Mouse (Mus musculus) heart, embryonic 11.5 days (tissue): ENCODE measurements around the gene Guf1. TPM values are rescaled to one million over a fixed set of nuclear protein-coding genes. Genes with fewer than 3 reads are reported as not detected.

Experiments used
- ATAC-seq: fragments of 200-750 bp; cut with Nextera tagmentation; replicated peaks from 2 replicates; pipeline ENCODE4 v1.8.0; 2017; ENCODE audit warnings: moderate library complexity; ENCODE audit not compliant: insufficient number of reproducible peaks, low FRiP score, low TSS enrichment
- H3K27ac ChIP-seq: fragments of 300-500 bp; sonication (generic); 2 replicates; pipeline ENCODE4 v1.5.1; 2014; ENCODE audit warnings: mild to moderate bottlenecking, low read depth, low read length
- H3K27me3 ChIP-seq: fragments of 300-500 bp; sonication (generic); 2 replicates; pipeline ENCODE4 v1.6.1; 2014; ENCODE audit warnings: mild to moderate bottlenecking, low read length, mixed read lengths; ENCODE audit not compliant: control insufficient read depth, insufficient read depth
- H3K36me3 ChIP-seq: fragments of 300-500 bp; sonication (generic); 2 replicates; pipeline ENCODE4 v1.6.1; 2014; ENCODE audit warnings: mild to moderate bottlenecking, low read length, moderate library complexity, mixed read lengths; ENCODE audit not compliant: control insufficient read depth, insufficient read depth
- H3K4me1 ChIP-seq: fragments of 300-500 bp; sonication (generic); 2 replicates; pipeline ENCODE4 v1.6.1; 2014; ENCODE audit warnings: low read length; ENCODE audit not compliant: control insufficient read depth, insufficient read depth
- H3K4me2 ChIP-seq: fragments of 300-500 bp; sonication (generic); 2 replicates; pipeline ENCODE4 v1.6.1; 2014; ENCODE audit warnings: mild to moderate bottlenecking, moderate library complexity
- H3K4me3 ChIP-seq: fragments of 300-500 bp; sonication (generic); 2 replicates; pipeline ENCODE4 v1.5.1; 2014; ENCODE audit warnings: low read depth, low read length
- H3K9ac ChIP-seq: fragments of 300-500 bp; sonication (generic); 2 replicates; pipeline ENCODE4 v1.6.1; 2014; ENCODE audit warnings: mild to moderate bottlenecking, low read depth, low read length, moderate library complexity
- H3K9me3 ChIP-seq: fragments of 300-500 bp; sonication (generic); replicated peaks from 2 replicates; pipeline ENCODE4 v1.6.1; 2016; ENCODE audit warnings: low read length; ENCODE audit not compliant: control insufficient read depth
- WGBS: fragments of 180-500 bp; shearing (Covaris S2); extraction: QIAGEN DNeasy Blood & Tissue Kit; methylation state at CpG from one replicate; pipeline ENCODE4 v1.1.7; 2014; ENCODE audit not compliant: insufficient replicate concordance; 5-methylcytosine and 5-hydroxymethylcytosine counted together
- polyA plus RNA-seq: library from polyadenylated mRNA; unstranded; fragments of >200 nt; fragmentation: Nextera tagmentation; extraction: Ambion mirVana; gene quantifications from 2 replicates; pipeline ENCODE4 v1.2.1, GENCODE M21; 2014

The Guf1 gene
- polyA plus RNA-seq = 31.3 and 32.7 TPM in 2 replicates

DNA sequence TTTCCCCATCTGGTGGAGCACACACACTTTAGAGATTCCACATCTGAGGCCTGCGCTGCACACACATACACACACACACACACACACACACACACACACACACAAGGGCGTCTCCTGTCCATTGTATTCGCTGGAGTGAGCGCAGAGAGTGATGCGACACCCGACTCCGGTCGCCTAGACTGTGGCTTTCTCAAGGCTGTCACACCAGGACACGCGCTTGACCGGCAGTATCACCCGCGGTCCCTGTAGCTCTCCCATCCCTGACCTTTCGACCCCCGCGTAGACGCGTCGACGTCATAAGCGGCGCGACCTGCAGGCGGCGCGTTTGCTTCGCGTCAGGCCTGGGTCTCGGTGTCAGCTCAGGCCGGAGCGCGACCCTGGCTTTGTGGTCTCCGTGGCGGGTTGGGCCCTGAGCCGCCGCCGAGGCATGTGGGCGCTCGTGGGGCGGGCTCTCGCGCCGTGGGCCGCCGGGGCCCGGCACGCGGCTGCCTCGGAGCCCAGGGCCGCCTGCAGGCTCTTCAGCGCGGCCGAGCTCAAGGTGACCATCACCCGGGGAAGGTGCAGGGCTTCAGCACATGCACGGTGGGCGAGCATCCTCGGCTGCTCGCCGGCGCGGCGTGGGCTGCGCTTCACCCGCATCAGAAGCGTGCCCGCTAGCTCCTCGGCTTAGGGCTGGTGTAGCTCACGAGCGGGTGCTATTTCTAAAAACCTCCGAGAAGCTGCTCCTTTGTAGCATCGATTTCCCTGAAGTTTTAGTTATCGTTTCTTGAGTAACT, at the start of gene Guf1:
TSS of gene Guf1 (plus strand) at position 296 of the 776 bp plus-strand sequence.
- WGBS = under 1% methylated on average over 70 of the region's 72 CpGs
- Histone ChIP-seq H3K4me1 (0 out of 2 replicates have a peak, but pooled peaks cover 2% of the 10 kb centered on the region), H3K4me3 (peak within 1 kb of the TSS; percentile 73), H3K9me3 (no peaks in the 10 kb centered on the region), H3K9ac (peak within 1 kb of the TSS; percentile 85), H3K36me3 (no peaks in the 10 kb centered on the region), H3K4me2 (peak within 1 kb of the TSS; percentile 72), H3K27ac (peak within 1 kb of the TSS; percentile 67), H3K27me3 (no peaks in the 10 kb centered on the region)
- ATAC-seq = peak; percentile 88

DNA sequence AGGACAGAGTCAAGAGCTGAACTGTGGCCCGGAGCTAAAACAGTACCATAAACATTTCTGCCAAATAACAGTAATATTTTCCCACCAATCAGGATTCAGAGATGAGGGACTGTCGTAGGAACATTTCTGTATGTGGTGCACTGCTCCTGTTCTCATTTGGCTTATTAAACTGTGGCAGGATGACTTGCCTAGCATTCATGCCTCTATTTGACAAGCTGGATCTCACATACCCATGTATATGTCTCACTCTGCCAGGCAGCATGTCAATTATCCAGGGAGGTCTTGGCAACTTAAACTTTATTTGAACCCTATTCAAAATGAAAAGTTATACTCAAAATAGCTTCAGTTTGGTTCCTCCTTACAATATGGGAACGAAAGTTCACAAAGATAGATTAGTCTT, 49.7 kb upstream of the Guf1 start:
- Histone ChIP-seq H3K4me1 (no peaks in the 10 kb centered on the region), H3K27me3 (no peaks in the 10 kb centered on the region), H3K9me3 (no peaks in the 10 kb centered on the region), H3K4me2 (no peak overlapping the region), H3K36me3 (no peaks in the 10 kb centered on the region), H3K9ac (no peak overlapping the region), H3K27ac (no peak overlapping the region), H3K4me3 (no peak overlapping the region)
- ATAC-seq = no peak
- WGBS = 72% methylated on average over 3 of the region's 3 CpGs

DNA sequence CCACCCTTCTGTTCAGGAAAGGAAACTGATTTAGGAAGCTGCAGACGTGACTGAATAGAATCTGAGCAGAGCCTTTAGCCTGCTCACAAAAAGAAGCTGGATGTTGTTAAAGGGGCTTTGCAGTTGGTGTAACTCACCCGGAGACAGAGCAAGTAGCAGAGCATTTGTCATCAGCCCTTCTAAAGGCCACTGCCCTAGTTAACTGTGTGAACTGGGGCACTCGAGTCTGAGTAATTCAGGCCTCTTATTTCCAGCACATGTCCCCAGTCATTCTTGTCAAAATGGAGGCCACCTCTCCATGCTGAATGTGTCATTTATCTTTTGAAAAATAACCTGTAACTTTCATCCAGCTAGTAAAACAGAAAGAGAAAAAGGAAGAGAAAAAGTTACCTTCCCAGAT, 45.1 kb upstream of the Guf1 start:
- Histone ChIP-seq H3K27me3 (no peaks in the 10 kb centered on the region), H3K4me2 (no peak overlapping the region), H3K27ac (no peak overlapping the region), H3K9me3 (no peaks in the 10 kb centered on the region), H3K9ac (no peak overlapping the region), H3K4me3 (no peak overlapping the region), H3K4me1 (no peaks in the 10 kb centered on the region), H3K36me3 (no peaks in the 10 kb centered on the region)
- no peak for ATAC-seq
- WGBS = 63% methylated on average over 3 of the region's 3 CpGs

GRCm38 (mm10) chr5:69512203-69512602, 44.5 kb upstream of the Guf1 start:
- Histone ChIP-seq H3K4me3 (no peak overlapping the region), H3K9ac (no peak overlapping the region), H3K36me3 (no peaks in the 10 kb centered on the region), H3K4me1 (no peaks in the 10 kb centered on the region), H3K27me3 (no peaks in the 10 kb centered on the region), H3K27ac (no peak overlapping the region), H3K4me2 (no peak overlapping the region), H3K9me3 (no peaks in the 10 kb centered on the region)
- 66% methylated on average over 4 of the region's 4 CpGs for WGBS
- no peak for ATAC-seq

DNA sequence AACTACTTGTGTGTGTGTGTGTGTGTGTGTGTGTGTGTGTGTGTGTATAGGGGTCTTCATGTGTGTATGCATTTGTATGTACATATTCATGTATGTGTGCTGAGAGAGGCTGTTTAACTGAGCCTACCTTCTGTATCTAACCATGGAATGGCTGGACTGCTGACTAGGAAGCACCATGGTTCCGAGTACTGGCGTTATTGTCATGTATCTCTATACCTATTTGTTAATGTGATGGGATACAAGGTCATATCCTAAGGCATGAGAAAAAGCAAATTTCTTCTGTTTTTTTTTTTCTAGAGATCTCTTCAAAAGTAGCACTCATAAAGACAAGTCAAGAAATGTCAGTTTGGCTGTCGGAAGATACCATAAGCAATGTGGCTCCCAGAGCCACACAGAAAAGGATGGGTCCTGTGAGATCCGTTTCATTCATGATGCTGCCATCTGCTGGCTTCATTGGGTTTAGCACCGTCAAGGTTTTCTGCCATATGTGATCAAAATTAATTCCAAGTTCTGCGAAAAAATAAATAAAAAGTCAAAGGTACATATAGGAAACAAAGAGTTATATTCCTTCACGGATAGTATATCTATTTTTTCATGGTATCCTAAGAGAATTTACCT, 36.0 kb upstream of the Guf1 start:
- H3K4me2 ChIP-seq = no peak overlapping the region
- no peak for ATAC-seq
- H3K27ac ChIP-seq = no peak overlapping the region
- H3K27me3 ChIP-seq = no peaks in the 10 kb centered on the region
- H3K4me1 ChIP-seq = no peaks in the 10 kb centered on the region
- no peaks in the 10 kb centered on the region for H3K36me3 ChIP-seq
- 34% methylated on average over 7 of the region's 7 CpGs for WGBS
- H3K4me3 ChIP-seq = no peak overlapping the region
- no peak overlapping the region for H3K9ac ChIP-seq
- H3K9me3 ChIP-seq = no peaks in the 10 kb centered on the region

GRCm38 (mm10) chr5:69522064-69522463, 34.7 kb upstream of the Guf1 start:
- Histone ChIP-seq H3K9me3 (no peaks in the 10 kb centered on the region), H3K4me1 (no peaks in the 10 kb centered on the region)
- 64% methylated on average over 5 of the region's 5 CpGs for WGBS

GRCm38 (mm10) chr5:69523944-69524343, 32.8 kb upstream of the Guf1 start:
- no peak overlapping the region for H3K27ac ChIP-seq
- no peak overlapping the region for H3K4me2 ChIP-seq
- H3K4me3 ChIP-seq = no peak overlapping the region
- no peaks in the 10 kb centered on the region for H3K9me3 ChIP-seq
- no peak overlapping the region for H3K9ac ChIP-seq
- H3K4me1 ChIP-seq = no peaks in the 10 kb centered on the region
- no peaks in the 10 kb centered on the region for H3K36me3 ChIP-seq
- ATAC-seq = no peak
- H3K27me3 ChIP-seq = no peaks in the 10 kb centered on the region

More at GRCm38 (mm10) chr5:69522064-69522463, 34.7 kb upstream of the Guf1 start:
- no peak overlapping the region for H3K4me2 ChIP-seq
- no peaks in the 10 kb centered on the region for H3K36me3 ChIP-seq
- H3K4me3 ChIP-seq = no peak overlapping the region
- no peak for ATAC-seq
- H3K27ac ChIP-seq = no peak overlapping the region
- no peak overlapping the region for H3K9ac ChIP-seq
- no peaks in the 10 kb centered on the region for H3K27me3 ChIP-seq

DNA sequence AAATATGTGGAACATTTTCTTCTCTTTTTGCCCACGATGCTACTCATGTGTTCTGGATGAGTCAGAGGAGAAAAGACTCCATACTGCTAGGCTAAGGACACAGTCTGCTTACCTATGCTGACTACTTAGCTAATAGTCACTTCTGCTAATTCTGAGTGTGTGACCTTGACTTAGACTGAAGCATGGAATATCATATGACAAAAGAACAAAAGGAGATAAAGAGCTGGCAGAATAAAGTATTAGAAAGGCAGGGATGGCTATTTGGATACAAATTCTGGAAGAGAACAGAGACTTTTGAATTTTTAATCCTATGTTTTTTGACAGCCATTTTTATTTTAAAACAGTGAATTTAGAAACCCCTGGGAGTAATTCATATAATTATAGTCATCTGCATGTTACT, 15.0 kb upstream of the Guf1 start:
- no peak for ATAC-seq
- Histone ChIP-seq H3K4me2 (no peak overlapping the region), H3K27ac (no peak overlapping the region), H3K36me3 (no peaks in the 10 kb centered on the region), H3K9ac (no peak overlapping the region), H3K4me3 (no peak overlapping the region), H3K4me1 (no peaks in the 10 kb centered on the region), H3K27me3 (no peaks in the 10 kb centered on the region), H3K9me3 (no peaks in the 10 kb centered on the region)
- WGBS = 74% methylated on average over 1 of the region's 1 CpGs

- no peak within 1 kb of the TSS for H3K27ac ChIP-seq
- H3K4me2 ChIP-seq = no peak within 1 kb of the TSS
- no peaks in the 10 kb centered on the region for H3K4me1 ChIP-seq
- H3K9me3 ChIP-seq = no peaks in the 10 kb centered on the region
- ATAC-seq = no peak
- WGBS = 52% methylated on average over 4 of the region's 4 CpGs
- no peaks in the 10 kb centered on the region for H3K27me3 ChIP-seq
- no peaks in the 10 kb centered on the region for H3K36me3 ChIP-seq
- no peak within 1 kb of the TSS for H3K9ac ChIP-seq
- no peak within 1 kb of the TSS for H3K4me3 ChIP-seq
Observed at GRCm38 (mm10) chr5:69542489-69542888, 14.2 kb upstream of the Guf1 start, which contains the start of gene Yipf7. Gene Yipf7 (minus strand): TSS chr5:69542648.
